In genomic region chr8:22022244-22022643, GRCm38 (mm10) we compare ENCODE assay signal across 27 mouse cellular contexts. TPM values are rescaled to one million over a fixed set of nuclear protein-coding genes. Genes with fewer than 3 reads are reported as not detected.
DNase-seq lines count a peak whose midpoint lies in the region; ATAC-seq and TF ChIP-seq lines count a peak whose summit lies in the region.
"Had no signal": no experiment of that assay in that cellular context is flagged by ENCODE, and none has a peak within 500 bp of the region (broad histone marks: within the 10 kb centered on the region; RNA-seq: fewer than 3 reads in every experiment).

No protein-coding gene starts in this region.

- no peaks in the 10 kb centered on the region for H3K4me1 ChIP-seq in midbrain, postnatal 0 days (ENCODE audit: insufficient read depth, low read length)
- H3K4me1 ChIP-seq in midbrain, embryonic 16.5 days (ENCODE audit: control insufficient read depth, insufficient read depth, low read length): no peaks in the 10 kb centered on the region
- no peaks in the 10 kb centered on the region for H3K4me1 ChIP-seq in cerebellum, adult 2 months (ENCODE audit: control insufficient read depth, insufficient read depth, low read length)
- H3K4me1 ChIP-seq: embryonic facial prominence, embryonic 13.5 days; heart, embryonic 15.5 days; hindbrain, embryonic 10.5 days; limb, embryonic 12.5 days; midbrain, embryonic 15.5 days; neural tube, embryonic 13.5 days had no signal

- no peaks in the 10 kb centered on the region for H3K9me3 ChIP-seq in midbrain, postnatal 0 days (ENCODE audit: low read length)
- H3K9me3 ChIP-seq in midbrain, embryonic 16.5 days (replicated peaks; ENCODE audit: control insufficient read depth, low read length, poor library complexity, severe bottlenecking): no peaks in the 10 kb centered on the region
- H3K9me3 ChIP-seq: embryonic facial prominence, embryonic 13.5 days; heart, embryonic 15.5 days; hindbrain, embryonic 10.5 days; limb, embryonic 12.5 days; midbrain, embryonic 15.5 days; neural tube, embryonic 13.5 days had no signal

- TF ChIP-seq POLR2A in cerebellum, adult 2 months (IDR thresholded peaks at IDR 0.05; ENCODE audit: borderline replicate concordance, insufficient read depth, low read length): no peak

- no peak for ATAC-seq in midbrain, postnatal 0 days (ENCODE audit: low FRiP score)
- ATAC-seq in midbrain, embryonic 16.5 days: no peak
- ATAC-seq: activated CD4-positive, CD25-positive, alpha-beta regulatory T cell, adult 4 months; CD4-positive, CD25-positive, alpha-beta regulatory T cell, adult 4 months; midbrain, embryonic 15.5 days had no signal

- no peak overlapping the region for H3K27ac ChIP-seq in layer of hippocampus, adult 2 months
- no peak overlapping the region for H3K27ac ChIP-seq in midbrain, postnatal 0 days (ENCODE audit: low read depth, low read length)
- H3K27ac ChIP-seq in midbrain, embryonic 16.5 days (ENCODE audit: low read length): no peak overlapping the region
- H3K27ac ChIP-seq in cerebellum, adult 2 months (ENCODE audit: insufficient read depth, low read length): no peak overlapping the region
- H3K27ac ChIP-seq: embryonic facial prominence, embryonic 13.5 days; heart, embryonic 15.5 days; hindbrain, embryonic 10.5 days; limb, embryonic 12.5 days; macrophage; midbrain, embryonic 15.5 days; neural tube, embryonic 13.5 days had no signal

- 57% methylated on average over 7 of the region's 7 CpGs for WGBS in midbrain, postnatal 0 days
- 59% methylated on average over 7 of the region's 7 CpGs for WGBS in midbrain, embryonic 16.5 days
- 54% methylated on average over 7 of the region's 7 CpGs for WGBS in cerebellum, adult 2 months

- H3K9ac ChIP-seq in midbrain, postnatal 0 days (replicated peaks; ENCODE audit: low read length, poor library complexity, severe bottlenecking): no peak overlapping the region
- no peak overlapping the region for H3K9ac ChIP-seq in midbrain, embryonic 16.5 days (ENCODE audit: low read depth, low read length)
- H3K9ac ChIP-seq: embryonic facial prominence, embryonic 13.5 days; heart, embryonic 15.5 days; limb, embryonic 12.5 days; midbrain, embryonic 15.5 days; neural tube, embryonic 13.5 days had no signal

- peak; percentile 58 for TF ChIP-seq CTCF in layer of hippocampus, adult 2 months (conservative IDR thresholded peaks at IDR 0.05)
- TF ChIP-seq CTCF in midbrain, postnatal 0 days (IDR thresholded peaks at IDR 0.05): peak; percentile 15
- no peak for TF ChIP-seq CTCF in cerebellum, adult 2 months (IDR thresholded peaks at IDR 0.05; ENCODE audit: borderline replicate concordance, insufficient read depth, low read depth, low read length)

- H3K4me3 ChIP-seq in layer of hippocampus, adult 2 months: no peak overlapping the region
- no peak overlapping the region for H3K4me3 ChIP-seq in midbrain, postnatal 0 days (ENCODE audit: low read depth, low read length)
- H3K4me3 ChIP-seq in midbrain, embryonic 16.5 days (ENCODE audit: low read depth, low read length): no peak overlapping the region
- H3K4me3 ChIP-seq in cerebellum, adult 2 months (replicated peaks; ENCODE audit: insufficient read depth, low read depth, low read length): no peak overlapping the region
- H3K4me3 ChIP-seq: embryonic facial prominence, embryonic 13.5 days; heart, embryonic 15.5 days; hindbrain, embryonic 10.5 days; limb, embryonic 12.5 days; midbrain, embryonic 15.5 days; neural tube, embryonic 13.5 days had no signal

- no peaks in the 10 kb centered on the region for H3K27me3 ChIP-seq in midbrain, postnatal 0 days (ENCODE audit: insufficient read depth, low read length)
- H3K27me3 ChIP-seq in midbrain, embryonic 16.5 days (ENCODE audit: control insufficient read depth, insufficient read depth, low read depth, low read length): no peaks in the 10 kb centered on the region
- no peaks in the 10 kb centered on the region for H3K27me3 ChIP-seq in cerebellum, adult 2 months (ENCODE audit: control insufficient read depth, insufficient read depth, low read length)
- H3K27me3 ChIP-seq: embryonic facial prominence, embryonic 13.5 days; heart, embryonic 15.5 days; limb, embryonic 12.5 days; midbrain, embryonic 15.5 days; neural tube, embryonic 13.5 days had no signal

- H3K36me3 ChIP-seq in midbrain, postnatal 0 days (ENCODE audit: insufficient read depth, low read length): no peaks in the 10 kb centered on the region
- no peaks in the 10 kb centered on the region for H3K36me3 ChIP-seq in midbrain, embryonic 16.5 days (ENCODE audit: control insufficient read depth, insufficient read depth, low read length)
- H3K36me3 ChIP-seq: embryonic facial prominence, embryonic 13.5 days; heart, embryonic 15.5 days; hindbrain, embryonic 10.5 days; limb, embryonic 12.5 days; midbrain, embryonic 15.5 days; neural tube, embryonic 13.5 days had no signal

- DNase-seq in cerebellum, postnatal 10 days: peak; percentile 36 to 40
- no peak for DNase-seq in cerebellum, adult 18-20 months
- DNase-seq in layer of hippocampus, adult 2 months (ENCODE audit: low spot score in 2 of 2): no peak
- DNase-seq in layer of hippocampus, postnatal 14 days (ENCODE audit: low spot score in 2 of 2): no peak
- DNase-seq in midbrain, postnatal 0 days (ENCODE audit: low spot score): no peak
- no peak for DNase-seq in cerebellum, adult 2 months
- no peak for DNase-seq in natural killer cell, adult 2 months (ENCODE audit: low spot score in 2 of 2)
- DNase-seq: adrenal gland, postnatal 25 days; cerebellum, adult 9-11 months; heart, adult 18-20 months; thymus, postnatal 14 days had no signal

- H3K4me2 ChIP-seq in midbrain, postnatal 0 days (ENCODE audit: low read depth, low read length, poor library complexity, severe bottlenecking): no peak overlapping the region
- H3K4me2 ChIP-seq in midbrain, embryonic 16.5 days (ENCODE audit: low read length): no peak overlapping the region
- H3K4me2 ChIP-seq: embryonic facial prominence, embryonic 13.5 days; heart, embryonic 15.5 days; limb, embryonic 12.5 days; midbrain, embryonic 15.5 days; neural tube, embryonic 13.5 days had no signal

RNA-seq across cellular contexts. Expression of gene Atp7b, which starts 37.9 kb away (rescaled TPM):
- total RNA-seq in layer of hippocampus, adult 2 months (2021): 1 to 10 TPM; 2.3 to 2.4 TPM
- total RNA-seq in layer of hippocampus, postnatal 14 days (2021): 1 to 10 TPM; 4.7 to 5.0 TPM
- 3.3 and 5.4 TPM in 2 replicates for total RNA-seq in midbrain, postnatal 0 days (2014; rRNA removed)
- 1.6 TPM in 2 replicates for polyA plus RNA-seq in midbrain, postnatal 0 days (2015; fragmentation: Nextera tagmentation; extraction: Ambion mirVana)
- 1.5 and 1.6 TPM in 2 replicates for polyA plus RNA-seq in midbrain, embryonic 16.5 days (2015; fragmentation: Nextera tagmentation; extraction: Ambion mirVana)
- 2.2 and 2.6 TPM in 2 replicates for polyA plus RNA-seq in cerebellum, adult 2 months (2012; rRNA removed)
- polyA plus RNA-seq: activated CD4-positive, CD25-positive, alpha-beta regulatory T cell, adult 4 months; macrophage had no signal

RNA-seq across cellular contexts. Expression of gene Alg11, which starts 38.3 kb away (rescaled TPM):
- 10 to 100 TPM; 34.7 to 42.0 TPM for total RNA-seq in layer of hippocampus, adult 2 months (2021)
- total RNA-seq in layer of hippocampus, postnatal 14 days (2021): 10 to 100 TPM; 28.4 to 34.9 TPM
- 39.1 and 44.6 TPM in 2 replicates for total RNA-seq in midbrain, postnatal 0 days (2014; rRNA removed)
- 38.8 and 40.7 TPM in 2 replicates for polyA plus RNA-seq in midbrain, postnatal 0 days (2015; fragmentation: Nextera tagmentation; extraction: Ambion mirVana)
- 44.5 and 49.6 TPM in 2 replicates for polyA plus RNA-seq in midbrain, embryonic 16.5 days (2015; fragmentation: Nextera tagmentation; extraction: Ambion mirVana)
- polyA plus RNA-seq in cerebellum, adult 2 months (2012; rRNA removed): 15.1 and 15.5 TPM in 2 replicates

RNA-seq across cellular contexts. Expression of gene Ccdc70, which starts 52.7 kb away (rescaled TPM):
- not detected for total RNA-seq in layer of hippocampus, adult 2 months (2021)
- total RNA-seq in layer of hippocampus, postnatal 14 days (2021): not detected
- total RNA-seq in midbrain, postnatal 0 days (2014; rRNA removed): not detected in 2 replicates
- polyA plus RNA-seq in midbrain, postnatal 0 days (2015; fragmentation: Nextera tagmentation; extraction: Ambion mirVana): not detected in 2 replicates
- polyA plus RNA-seq in midbrain, embryonic 16.5 days (2015; fragmentation: Nextera tagmentation; extraction: Ambion mirVana): not detected in 2 replicates
- not detected in 2 replicates for polyA plus RNA-seq in cerebellum, adult 2 months (2012; rRNA removed)
- total RNA-seq: adrenal gland, postnatal 25 days; gastrocnemius, adult 8-10 months; heart, adult 18-20 months; layer of hippocampus, adult 18-20 months; left cerebral cortex, adult 8-10 months had no signal
- polyA plus RNA-seq: activated CD4-positive, CD25-positive, alpha-beta regulatory T cell, adult 4 months; CD4-positive, CD25-positive, alpha-beta regulatory T cell, adult 4 months; embryonic facial prominence, embryonic 13.5 days; heart, embryonic 15.5 days; hindbrain, embryonic 10.5 days; intestine, embryonic 14.5 days; kidney, embryonic 16.5 days; limb, embryonic 12.5 days; liver, embryonic 16.5 days; macrophage; midbrain, embryonic 15.5 days; neural tube, embryonic 13.5 days had no signal

Comparison
In these comparisons a context has a peak if more than half of its experiments do, and no peak if none do; other contexts are left out.
1. DNase-seq: peak in cerebellum, postnatal 10 days (2 of 2); none in cerebellum, adult 18-20 months (0 of 2), layer of hippocampus, adult 2 months (0 of 2), layer of hippocampus, postnatal 14 days (0 of 2), midbrain, postnatal 0 days (single experiment), cerebellum, adult 2 months (0 of 2) and natural killer cell, adult 2 months (0 of 2).